Mouse (Mus musculus) myocyte (in vitro differentiated cells): ENCODE data around the gene Ffar2. TPM values are rescaled to one million over a fixed set of nuclear protein-coding genes. Genes with fewer than 3 reads are reported as not detected.

ENCODE experiments used
- H3K27me3 ChIP-seq: one replicate; pipeline ENCODE4 v1.6.1; 2011; ENCODE audit not compliant: control insufficient read depth, insufficient read depth, insufficient read length
- H3K36me3 ChIP-seq: one replicate; pipeline ENCODE4 v1.6.1; 2011; ENCODE audit not compliant: control insufficient read depth, insufficient read depth
- H3K4me2 ChIP-seq: one replicate; pipeline ENCODE4 v1.6.1; 2011; ENCODE audit warnings: low read depth, control low read depth
- H3K4me3 ChIP-seq: one replicate; pipeline ENCODE4 v1.5.1; 2011; ENCODE audit warnings: mild to moderate bottlenecking, control low read depth, moderate library complexity
- H3K79me2 ChIP-seq: one replicate; pipeline ENCODE4 v1.6.1; 2011; ENCODE audit not compliant: control insufficient read depth, insufficient read depth
- H3ac ChIP-seq: one replicate; pipeline ENCODE4 v1.6.1; 2011; ENCODE audit not compliant: control insufficient read depth, insufficient read length
- CEBPB ChIP-seq: IDR thresholded peaks from 2 replicates; pipeline ENCODE4 v1.6.1; 2011; ENCODE audit warnings: mild to moderate bottlenecking, moderate library complexity; ENCODE audit not compliant: poor library complexity, insufficient read depth, severe bottlenecking
- E2F4 ChIP-seq: IDR thresholded peaks from one replicate; pipeline ENCODE4 v1.6.1; 2011; ENCODE audit warnings: mild to moderate bottlenecking, control low read depth, moderate library complexity; ENCODE audit not compliant: insufficient read depth
- MAX ChIP-seq: IDR thresholded peaks from one replicate; pipeline ENCODE4 v1.6.1; 2011; ENCODE audit warnings: low read depth, mild to moderate bottlenecking, control low read depth
- MYOD1 ChIP-seq, 3 experiments: IDR thresholded peaks; one replicate each; pipeline ENCODE4 v1.6.1; 2011; ENCODE audit warnings: control low read depth in 2 of 3, low read depth in 2 of 3, mild to moderate bottlenecking in 2 of 3, moderate library complexity in 1 of 3; ENCODE audit not compliant: insufficient read length in 2 of 3, control insufficient read depth in 1 of 3
- MYOG ChIP-seq, 3 experiments: IDR thresholded peaks; one replicate each; pipeline ENCODE4 v1.6.1; 2011; ENCODE audit warnings: control low read depth in 2 of 3, low read depth in 2 of 3, mild to moderate bottlenecking in 2 of 3; ENCODE audit not compliant: insufficient read length in 2 of 3, control insufficient read depth in 1 of 3, insufficient read depth in 1 of 3
- POLR2A ChIP-seq: IDR thresholded peaks from one replicate; pipeline ENCODE4 v1.6.1; 2011; ENCODE audit warnings: low read depth, mild to moderate bottlenecking, control low read depth, moderate library complexity; ENCODE audit not compliant: insufficient read length
- POLR2AphosphoS2 ChIP-seq: IDR thresholded peaks from one replicate; pipeline ENCODE4 v1.6.1; 2011; ENCODE audit warnings: low read depth, control low read depth; ENCODE audit not compliant: insufficient read length
- REST ChIP-seq: IDR thresholded peaks from one replicate; pipeline ENCODE4 v1.6.1; 2011; ENCODE audit warnings: mild to moderate bottlenecking, control low read depth, moderate library complexity; ENCODE audit not compliant: insufficient read depth, insufficient read length
- SRF ChIP-seq: IDR thresholded peaks from one replicate; pipeline ENCODE4 v1.6.1; 2011; ENCODE audit warnings: low read depth; ENCODE audit not compliant: control insufficient read depth, insufficient read length
- TCF12 ChIP-seq: IDR thresholded peaks from one replicate; pipeline ENCODE4 v1.6.1; 2011; ENCODE audit warnings: mild to moderate bottlenecking, control low read depth; ENCODE audit not compliant: poor library complexity, insufficient read depth, severe bottlenecking
- TCF3 ChIP-seq: IDR thresholded peaks from one replicate; pipeline ENCODE4 v1.6.1; 2011; ENCODE audit warnings: low read depth, control low read depth; ENCODE audit not compliant: insufficient read length
- USF1 ChIP-seq: IDR thresholded peaks from one replicate; pipeline ENCODE4 v1.6.1; 2011; ENCODE audit warnings: low read depth, mild to moderate bottlenecking, control low read depth, moderate library complexity
- polyA plus RNA-seq: library from polyadenylated mRNA; unstranded; fragments of >200 nt; fragmentation: generic; extraction: Trizol; gene quantifications from one replicate; pipeline ENCODE4 v1.2.1, GENCODE M21; 2012; ENCODE audit warnings: missing spikeins

Gene Ffar2
- polyA plus RNA-seq, 1 experiment: not detected

DNA sequence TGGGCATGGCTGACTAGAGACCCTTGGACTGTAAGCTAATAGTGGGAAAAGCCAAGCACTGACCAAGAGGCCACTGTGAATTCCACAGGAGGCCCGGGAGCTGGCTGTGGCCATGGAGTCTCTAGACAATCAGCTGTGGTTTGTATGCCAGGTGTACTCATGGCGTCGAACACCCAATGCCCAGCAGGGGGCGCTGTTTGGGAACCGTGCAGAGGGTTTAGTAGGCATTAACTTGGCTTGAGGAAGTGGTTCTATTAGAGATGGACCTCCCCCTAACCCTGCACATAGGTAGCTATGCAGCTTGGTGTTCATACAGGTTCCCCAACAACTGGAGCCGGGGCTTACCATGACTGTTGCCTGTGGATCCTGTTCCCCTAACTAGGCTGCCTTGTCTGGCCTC, 17.7 kb downstream of the Ffar2 start:
- TF ChIP-seq REST: no peak
- no peak for TF ChIP-seq SRF
- TF ChIP-seq TCF3: no peak
- TF ChIP-seq MYOG (IDR thresholded peaks at IDR 0.05; ENCODE audit: control insufficient read depth in 1 of 3, insufficient read depth in 1 of 3, insufficient read length in 2 of 3, low read depth in 2 of 3): no peak
- TF ChIP-seq TCF12: no peak
- TF ChIP-seq E2F4: no peak
- no peak for TF ChIP-seq USF1
- TF ChIP-seq MYOD1 (IDR thresholded peaks at IDR 0.05; ENCODE audit: control insufficient read depth in 1 of 3, insufficient read length in 2 of 3, low read depth in 2 of 3): no peak
- TF ChIP-seq POLR2A: no peak
- no peak for TF ChIP-seq POLR2AphosphoS2
- no peak for TF ChIP-seq MAX
- no peak for TF ChIP-seq CEBPB
- no peak overlapping the region for H3K4me2 ChIP-seq

DNA sequence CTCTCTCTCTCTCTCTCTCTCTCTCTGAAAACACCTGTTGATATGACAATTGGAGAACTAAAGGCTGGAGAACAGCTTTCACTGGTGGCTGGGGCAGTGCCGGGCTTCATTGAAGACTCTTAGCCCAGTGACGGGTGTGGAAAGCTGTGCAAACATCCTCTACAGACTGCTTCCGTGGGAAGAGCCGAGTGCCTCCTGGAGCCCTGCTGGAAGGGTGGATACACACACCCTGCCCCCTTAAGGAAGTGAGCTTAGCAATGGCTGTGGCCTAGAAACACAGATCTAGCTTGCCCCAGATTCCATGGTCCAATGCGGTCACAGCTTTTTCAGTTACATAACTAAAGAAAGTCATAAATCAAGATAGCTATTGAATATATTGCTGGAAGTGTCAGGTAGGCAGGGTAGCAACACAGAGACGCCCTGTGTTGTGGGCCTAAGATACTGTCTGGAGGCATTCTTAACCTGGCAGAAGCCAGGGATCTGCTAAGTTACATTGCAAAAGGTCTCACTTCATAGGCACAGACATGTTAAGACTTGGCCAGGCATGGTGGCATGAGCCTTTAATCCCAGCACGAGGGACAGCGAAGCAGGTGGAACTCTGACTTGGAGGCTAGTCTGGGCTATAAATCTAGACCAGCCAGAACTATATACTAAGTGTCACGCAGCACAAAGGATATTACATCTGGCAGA, 19.4 kb downstream of the Ffar2 start:
- no peaks in the 10 kb centered on the region for H3K36me3 ChIP-seq
- H3K4me2 ChIP-seq: no peak overlapping the region
- H3ac ChIP-seq: no peak overlapping the region
- no peak overlapping the region for H3K4me3 ChIP-seq
- H3K79me2 ChIP-seq: no peaks in the 10 kb centered on the region
- TF ChIP-seq TCF3 (no peak), CEBPB (no peak), TCF12 (no peak), SRF (no peak), MYOD1 (IDR thresholded peaks at IDR 0.05; ENCODE audit: control insufficient read depth in 1 of 3, insufficient read length in 2 of 3, low read depth in 2 of 3) (no peak)
- no peaks in the 10 kb centered on the region for H3K27me3 ChIP-seq

More for the DNA sequence above, 17.7 kb downstream of the Ffar2 start:
- H3K36me3 ChIP-seq: no peaks in the 10 kb centered on the region
- H3K4me3 ChIP-seq: no peak overlapping the region
- no peak overlapping the region for H3ac ChIP-seq
- no peaks in the 10 kb centered on the region for H3K79me2 ChIP-seq
- no peaks in the 10 kb centered on the region for H3K27me3 ChIP-seq

DNA sequence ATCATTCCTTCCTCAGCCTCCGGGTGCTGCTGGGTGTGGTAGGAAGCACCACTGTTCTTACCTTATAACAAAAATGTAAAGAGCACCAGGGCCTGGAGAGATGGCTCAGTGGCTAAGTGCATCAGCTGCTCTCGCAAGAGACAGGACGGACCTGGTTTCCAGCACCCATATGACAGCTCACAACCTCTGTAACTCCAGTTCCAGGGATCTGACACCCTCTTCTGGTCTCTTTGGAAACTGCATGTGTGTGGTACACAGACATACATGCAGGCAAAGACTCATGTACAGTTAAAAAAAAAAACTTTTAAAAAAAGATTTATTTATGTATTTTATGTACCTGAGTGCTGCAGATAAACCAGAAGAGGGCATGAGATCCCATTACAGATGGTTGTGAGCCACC, 20.3 kb downstream of the Ffar2 start:
- Histone ChIP-seq H3ac (no peak overlapping the region), H3K4me3 (no peak overlapping the region), H3K36me3 (no peaks in the 10 kb centered on the region), H3K27me3 (no peaks in the 10 kb centered on the region), H3K4me2 (no peak overlapping the region), H3K79me2 (no peaks in the 10 kb centered on the region)
- TF ChIP-seq SRF: no peak

DNA sequence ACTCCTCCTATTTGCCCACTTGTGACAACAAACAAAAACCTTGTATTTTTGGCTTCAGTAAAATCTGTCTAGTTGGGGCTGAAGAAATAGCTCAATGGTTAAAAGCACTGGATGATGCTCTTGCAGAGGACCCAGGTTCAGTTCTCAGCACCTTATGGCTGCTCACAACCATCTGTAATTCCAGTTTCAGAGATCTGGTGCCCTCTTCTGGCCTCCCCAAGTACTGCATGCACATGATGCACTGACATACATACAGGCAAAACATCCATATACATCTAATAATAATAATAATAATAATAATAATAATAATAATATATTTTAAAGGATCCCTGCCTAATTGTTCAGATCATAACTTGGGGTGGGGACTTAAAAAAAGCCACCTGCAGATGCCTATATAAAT, 22.9 kb downstream of the Ffar2 start:
- Histone ChIP-seq H3K36me3 (no peaks in the 10 kb centered on the region), H3ac (no peak overlapping the region), H3K79me2 (no peaks in the 10 kb centered on the region), H3K4me3 (no peak overlapping the region), H3K4me2 (no peak overlapping the region), H3K27me3 (no peaks in the 10 kb centered on the region)
- no peak for TF ChIP-seq TCF12
- no peak for TF ChIP-seq TCF3
- no peak for TF ChIP-seq MYOG (IDR thresholded peaks at IDR 0.05; ENCODE audit: control insufficient read depth in 1 of 3, insufficient read depth in 1 of 3, insufficient read length in 2 of 3, low read depth in 2 of 3)
- TF ChIP-seq MAX: no peak
- TF ChIP-seq SRF: no peak
- TF ChIP-seq POLR2AphosphoS2: no peak
- TF ChIP-seq MYOD1 (IDR thresholded peaks at IDR 0.05; ENCODE audit: control insufficient read depth in 1 of 3, insufficient read length in 2 of 3, low read depth in 2 of 3): no peak
- TF ChIP-seq CEBPB: no peak
- no peak for TF ChIP-seq REST

DNA sequence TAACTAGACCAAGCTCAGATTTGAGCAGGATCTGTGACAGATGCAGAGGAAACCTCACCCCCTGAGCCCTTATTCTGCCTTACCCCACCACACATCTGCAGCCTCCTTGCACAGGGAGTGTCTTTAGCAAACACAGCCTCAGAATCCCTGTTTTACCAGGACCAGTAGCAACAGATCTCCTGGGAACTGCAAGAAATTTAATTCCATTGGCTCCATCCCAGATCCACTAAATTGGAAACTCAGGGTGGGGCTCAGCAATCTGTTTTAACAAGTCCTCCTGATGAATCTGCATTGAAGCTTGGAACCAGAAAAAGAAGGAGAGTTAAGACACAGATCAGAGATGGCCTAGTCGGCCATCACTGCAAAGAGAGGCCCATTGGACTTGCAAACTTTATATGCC, 26.8 kb downstream of the Ffar2 start:
- Histone ChIP-seq H3K4me2 (no peak overlapping the region), H3K79me2 (no peaks in the 10 kb centered on the region), H3K4me3 (no peak overlapping the region), H3K36me3 (no peaks in the 10 kb centered on the region), H3ac (no peak overlapping the region), H3K27me3 (no peaks in the 10 kb centered on the region)
- TF ChIP-seq TCF3: no peak
- TF ChIP-seq POLR2AphosphoS2: no peak
- TF ChIP-seq TCF12: no peak
- no peak for TF ChIP-seq USF1
- TF ChIP-seq MYOD1 (IDR thresholded peaks at IDR 0.05; ENCODE audit: control insufficient read depth in 1 of 3, insufficient read length in 2 of 3, low read depth in 2 of 3): no peak
- TF ChIP-seq MAX: no peak
- TF ChIP-seq POLR2A: no peak
- TF ChIP-seq SRF: no peak
- TF ChIP-seq REST: no peak
- TF ChIP-seq MYOG (IDR thresholded peaks at IDR 0.05; ENCODE audit: control insufficient read depth in 1 of 3, insufficient read depth in 1 of 3, insufficient read length in 2 of 3, low read depth in 2 of 3): no peak
- TF ChIP-seq CEBPB: no peak
- TF ChIP-seq E2F4: no peak
